Mouse (Mus musculus): ENCODE results near the gene Aldh1a3. TPM values are rescaled to one million over a fixed set of nuclear protein-coding genes. Genes with fewer than 3 reads are reported as not detected.

Gene Aldh1a3
- polyA plus RNA-seq, 1 experiment from 2014 or later = 4.6 TPM

GRCm38 (mm10) chr7:66386411-66386810 is 40.9 kb downstream of the Aldh1a3 start:
- Histone ChIP-seq H3K9me3 (replicated peaks) (no peaks in the 10 kb centered on the region), H3K4me3 (no peak overlapping the region), H3K36me3 (ENCODE audit: poor library complexity, severe bottlenecking) (no peaks in the 10 kb centered on the region), H3K4me2 (no peak overlapping the region), H3K9ac (no peak overlapping the region), H3K27me3 (peaks cover 23% of the 10 kb centered on the region), H3K4me1 (peaks cover 18% of the 10 kb centered on the region), H3K27ac (no peak overlapping the region)
- no peak for ATAC-seq
- 91% methylated on average over 6 of the region's 6 CpGs for WGBS

- Histone ChIP-seq H3K4me1 (peaks cover 18% of the 10 kb centered on the region), H3K4me2 (no peak overlapping the region), H3K9me3 (replicated peaks) (no peaks in the 10 kb centered on the region), H3K27ac (no peak overlapping the region), H3K4me3 (no peak overlapping the region), H3K9ac (no peak overlapping the region), H3K27me3 (peaks cover 23% of the 10 kb centered on the region), H3K36me3 (ENCODE audit: poor library complexity, severe bottlenecking) (no peaks in the 10 kb centered on the region)
- 95% methylated on average over 12 of the region's 12 CpGs for WGBS
- no peak for ATAC-seq
Measured at GRCm38 (mm10) chr7:66385826-66386225, 41.5 kb downstream of the Aldh1a3 start.

- WGBS = 92% methylated on average over 8 of the region's 8 CpGs
- no peak overlapping the region for H3K27ac ChIP-seq
- no peak for ATAC-seq
Measured at GRCm38 (mm10) chr7:66384891-66385290, 42.4 kb downstream of the Aldh1a3 start.

GRCm38 (mm10) chr7:66384213-66384612 is 43.1 kb downstream of the Aldh1a3 start:
- Histone ChIP-seq H3K4me2 (no peak overlapping the region), H3K4me1 (peaks cover 18% of the 10 kb centered on the region), H3K27me3 (peaks cover 23% of the 10 kb centered on the region), H3K36me3 (ENCODE audit: poor library complexity, severe bottlenecking) (no peaks in the 10 kb centered on the region), H3K27ac (no peak overlapping the region), H3K4me3 (no peak overlapping the region), H3K9ac (no peak overlapping the region), H3K9me3 (replicated peaks) (no peaks in the 10 kb centered on the region)
- no peak for ATAC-seq
- 78% methylated on average over 5 of the region's 5 CpGs for WGBS

More at GRCm38 (mm10) chr7:66384891-66385290, 42.4 kb downstream of the Aldh1a3 start:
- H3K4me3 ChIP-seq = no peak overlapping the region
- no peaks in the 10 kb centered on the region for H3K36me3 ChIP-seq (ENCODE audit: poor library complexity, severe bottlenecking)
- peaks cover 23% of the 10 kb centered on the region for H3K27me3 ChIP-seq
- H3K9me3 ChIP-seq (replicated peaks) = no peaks in the 10 kb centered on the region
- no peak overlapping the region for H3K9ac ChIP-seq
- H3K4me2 ChIP-seq = no peak overlapping the region
- peaks cover 18% of the 10 kb centered on the region for H3K4me1 ChIP-seq

- Histone ChIP-seq H3K4me3 (no peak overlapping the region), H3K9ac (no peak overlapping the region), H3K36me3 (ENCODE audit: poor library complexity, severe bottlenecking) (no peaks in the 10 kb centered on the region), H3K27ac (no peak overlapping the region), H3K4me2 (no peak overlapping the region), H3K4me1 (no peaks in the 10 kb centered on the region), H3K9me3 (replicated peaks) (no peaks in the 10 kb centered on the region), H3K27me3 (no peaks in the 10 kb centered on the region)
- WGBS = 88% methylated on average over 10 of the region's 10 CpGs
- ATAC-seq = no peak
Measured at GRCm38 (mm10) chr7:66376560-66376959, 50.8 kb downstream of the Aldh1a3 start.

- WGBS = 88% methylated on average over 4 of the region's 4 CpGs
- Histone ChIP-seq H3K36me3 (ENCODE audit: poor library complexity, severe bottlenecking) (no peaks in the 10 kb centered on the region), H3K27me3 (no peaks in the 10 kb centered on the region), H3K4me2 (no peak overlapping the region), H3K4me1 (no peaks in the 10 kb centered on the region), H3K4me3 (no peak overlapping the region), H3K27ac (no peak overlapping the region), H3K9me3 (replicated peaks) (no peaks in the 10 kb centered on the region), H3K9ac (no peak overlapping the region)
- no peak for ATAC-seq
Measured at GRCm38 (mm10) chr7:66375736-66376135, 51.6 kb downstream of the Aldh1a3 start.

GRCm38 (mm10) chr7:66373391-66373790 is 53.9 kb downstream of the Aldh1a3 start:
- no peak overlapping the region for H3K4me3 ChIP-seq
- ATAC-seq = no peak
- no peaks in the 10 kb centered on the region for H3K36me3 ChIP-seq (ENCODE audit: poor library complexity, severe bottlenecking)
- H3K9me3 ChIP-seq (replicated peaks) = no peaks in the 10 kb centered on the region
- no peaks in the 10 kb centered on the region for H3K4me1 ChIP-seq
- H3K9ac ChIP-seq = no peak overlapping the region
- no peak overlapping the region for H3K4me2 ChIP-seq
- H3K27me3 ChIP-seq = no peaks in the 10 kb centered on the region
- 97% methylated on average over 3 of the region's 3 CpGs for WGBS
- no peak overlapping the region for H3K27ac ChIP-seq

- no peak overlapping the region for H3K27ac ChIP-seq
- no peak for ATAC-seq
- WGBS = 86% methylated on average over 6 of the region's 6 CpGs
Measured at GRCm38 (mm10) chr7:66370970-66371369, 56.3 kb downstream of the Aldh1a3 start.

GRCm38 (mm10) chr7:66369934-66370445 is 57.3 kb downstream of the Aldh1a3 start:
- H3K27me3 ChIP-seq = no peaks in the 10 kb centered on the region
- 88% methylated on average over 5 of the region's 5 CpGs for whole genome bisulfite sequencing

More at GRCm38 (mm10) chr7:66370970-66371369, 56.3 kb downstream of the Aldh1a3 start:
- no peak overlapping the region for H3K4me3 ChIP-seq
- no peaks in the 10 kb centered on the region for H3K27me3 ChIP-seq
- no peak overlapping the region for H3K4me2 ChIP-seq
- no peaks in the 10 kb centered on the region for H3K4me1 ChIP-seq
- H3K9ac ChIP-seq = no peak overlapping the region
- H3K9me3 ChIP-seq (replicated peaks) = no peaks in the 10 kb centered on the region
- no peaks in the 10 kb centered on the region for H3K36me3 ChIP-seq (ENCODE audit: poor library complexity, severe bottlenecking)

GRCm38 (mm10) chr7:66369071-66369933 is 58.0 kb downstream of the Aldh1a3 start:
- no peak for ATAC-seq
- no peak overlapping the region for H3K27ac ChIP-seq
- H3K27me3 ChIP-seq = no peaks in the 10 kb centered on the region
- H3K9me3 ChIP-seq (replicated peaks) = no peaks in the 10 kb centered on the region
- no peaks in the 10 kb centered on the region for H3K36me3 ChIP-seq (ENCODE audit: poor library complexity, severe bottlenecking)
- no peak overlapping the region for H3K9ac ChIP-seq
- 76% methylated on average over 5 of the region's 5 CpGs for WGBS
- H3K4me3 ChIP-seq = no peak overlapping the region
- H3K4me2 ChIP-seq = no peak overlapping the region
- H3K4me1 ChIP-seq = no peaks in the 10 kb centered on the region

More at GRCm38 (mm10) chr7:66369934-66370445, 57.3 kb downstream of the Aldh1a3 start:
- H3K4me1 ChIP-seq = no peaks in the 10 kb centered on the region
- H3K4me3 ChIP-seq = no peak overlapping the region
- no peak for ATAC-seq
- no peaks in the 10 kb centered on the region for H3K9me3 ChIP-seq (replicated peaks)
- no peak overlapping the region for H3K27ac ChIP-seq
- no peaks in the 10 kb centered on the region for H3K36me3 ChIP-seq (ENCODE audit: poor library complexity, severe bottlenecking)
- no peak overlapping the region for H3K9ac ChIP-seq
- H3K4me2 ChIP-seq = no peak overlapping the region

- no peak within 1 kb of the TSS for H3K9ac ChIP-seq
- ATAC-seq = no peak
- no peaks in the 10 kb centered on the region for H3K4me1 ChIP-seq
- H3K4me3 ChIP-seq = no peak within 1 kb of the TSS
- no peak within 1 kb of the TSS for H3K4me2 ChIP-seq
- H3K27ac ChIP-seq = no peak within 1 kb of the TSS
- no peaks in the 10 kb centered on the region for H3K27me3 ChIP-seq
- no peaks in the 10 kb centered on the region; the same call in 1 of the 2 replicates for H3K9me3 ChIP-seq (replicated peaks)
- no peaks in the 10 kb centered on the region for H3K36me3 ChIP-seq (ENCODE audit: poor library complexity, severe bottlenecking)
- 64% methylated on average over 2 of the region's 2 CpGs for WGBS
Measured at GRCm38 (mm10) chr7:66365904-66366303, 61.4 kb downstream of the Aldh1a3 start, which contains the start of gene Gm10974. Gene Gm10974 (plus strand): TSS chr7:66365905.

GRCm38 (mm10) chr7:66365411-66365810 is 61.9 kb downstream of the Aldh1a3 start:
- Histone ChIP-seq H3K9me3 (replicated peaks) (no peaks in the 10 kb centered on the region; the same call in 1 of the 2 replicates), H3K36me3 (ENCODE audit: poor library complexity, severe bottlenecking) (no peaks in the 10 kb centered on the region), H3K4me1 (no peaks in the 10 kb centered on the region), H3K4me2 (no peak overlapping the region), H3K9ac (no peak overlapping the region), H3K4me3 (no peak overlapping the region), H3K27me3 (no peaks in the 10 kb centered on the region), H3K27ac (no peak overlapping the region)
- ATAC-seq = no peak
- WGBS = 72% methylated on average over 2 of the region's 2 CpGs
